Mouse (Mus musculus) kidney, adult 8-10 months (tissue): Measurements from ENCODE around the gene Astn1.

Source experiments
- DNase-seq, 2 experiments: peaks; one replicate each; pipeline ENCODE4 v3.0.0; 2022

Gene Astn1

GRCm38 (mm10) chr1:158361964-158362291, at the start of gene Astn1:
Astn1 (plus strand) TSS chr1:158362273.
- DNase-seq = no peak

DNA sequence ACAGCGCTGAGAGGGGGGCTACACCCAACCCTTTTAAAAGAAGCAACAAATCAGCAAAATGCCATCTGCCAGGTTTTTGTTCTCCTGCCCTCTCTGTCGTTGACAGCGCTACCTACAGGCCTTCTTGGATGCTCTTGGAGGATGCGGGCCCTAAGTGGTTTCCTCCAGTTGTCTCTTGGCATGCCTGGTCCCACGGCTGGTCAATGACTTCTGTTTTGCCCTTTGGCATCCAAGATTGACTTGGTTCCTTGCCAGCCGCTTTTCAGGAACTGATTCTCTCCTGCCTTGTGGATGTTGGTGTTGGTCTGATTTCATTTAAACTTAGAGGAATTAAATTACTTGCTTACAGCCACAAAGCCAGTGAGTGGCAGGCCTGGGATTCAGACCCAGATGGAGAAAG, 38.7 kb upstream of the Astn1 start:
- no peak for DNase-seq

DNA sequence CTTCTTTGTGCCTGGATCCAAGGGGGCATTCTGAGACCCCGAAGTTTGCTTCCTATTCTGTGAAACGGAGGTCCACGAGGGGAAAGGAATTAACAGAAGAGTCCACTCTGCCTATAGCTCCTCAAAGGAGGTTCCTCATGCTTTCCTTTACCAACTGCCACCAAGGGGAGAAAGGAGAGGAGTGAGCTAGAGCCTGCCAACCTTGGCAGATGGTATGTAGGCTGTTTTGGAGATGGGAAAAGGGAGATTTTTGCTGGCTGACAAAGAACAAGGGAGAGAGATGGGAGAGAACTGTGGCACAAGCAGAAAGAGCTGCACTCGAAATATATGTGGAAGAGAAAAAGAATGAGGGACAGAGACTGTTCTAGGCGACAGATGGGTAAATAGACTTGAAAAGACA, 33.9 kb upstream of the Astn1 start:
- no peak for DNase-seq

- no peak for DNase-seq
These were observed 33.2 kb upstream of the Astn1 start for GRCm38 (mm10) chr1:158328839-158329238.

DNA sequence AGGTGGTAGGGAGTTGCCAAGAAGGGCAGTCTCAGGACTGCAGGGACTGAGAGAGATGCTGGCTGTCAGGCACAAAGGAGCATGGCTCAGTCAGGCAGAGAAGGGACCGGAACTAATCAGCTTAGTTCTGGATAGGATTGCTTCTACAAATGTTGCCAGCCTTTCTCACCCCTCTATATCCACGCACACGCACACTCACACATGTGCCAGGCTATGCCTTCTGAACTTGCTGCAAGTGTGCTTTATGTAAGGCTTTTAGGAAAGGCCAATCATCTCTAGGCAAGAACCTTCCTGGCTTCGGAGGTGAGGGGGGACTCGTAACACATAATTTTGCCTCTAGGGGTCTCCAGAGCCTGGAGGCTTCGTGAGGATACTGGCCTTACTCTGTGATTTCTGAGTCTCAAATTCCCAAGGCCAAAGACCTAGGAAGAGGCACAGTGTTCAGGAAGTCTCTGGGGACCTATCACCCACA, 18.8 kb upstream of the Astn1 start:
- DNase-seq = no peak

DNA sequence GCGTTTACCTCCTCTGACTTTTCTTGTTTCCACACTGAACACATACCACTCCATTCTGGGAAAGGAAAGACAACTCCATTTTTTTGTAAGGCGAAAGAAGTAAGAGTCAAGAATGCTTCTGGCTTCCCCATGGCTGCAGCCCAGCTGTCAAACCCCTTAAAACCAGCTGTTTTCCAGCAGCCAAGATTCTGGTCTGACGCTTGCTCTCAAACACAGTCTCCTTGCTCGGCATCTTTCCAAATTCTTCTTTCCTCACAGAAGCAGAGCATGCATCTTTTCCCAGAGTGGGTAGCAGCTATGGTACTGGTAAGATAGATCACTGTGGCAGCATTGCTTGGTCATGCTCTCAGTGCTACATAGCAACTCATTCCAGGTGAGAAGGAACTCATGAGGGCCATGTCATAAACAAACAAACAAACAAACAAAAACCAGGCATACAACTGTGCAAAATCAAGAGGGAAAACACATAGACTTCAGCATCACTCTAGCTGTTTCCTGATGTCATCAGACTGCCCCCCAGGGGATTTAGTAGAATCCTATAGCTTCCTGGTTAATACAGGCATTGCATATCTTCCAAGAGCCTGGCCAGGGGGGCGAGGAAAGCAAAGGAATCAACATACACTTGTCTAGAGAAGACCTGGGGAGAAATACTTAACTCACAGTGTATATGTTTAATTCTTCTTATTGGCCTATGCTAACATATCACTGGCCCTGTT, 8.3 kb upstream of the Astn1 start:
- DNase-seq = no peak

- DNase-seq = peak; percentile 6 to 13
These were observed 6.7 kb upstream of the Astn1 start for GRCm38 (mm10) chr1:158355177-158356050.

- peak; percentile 61 to 74 for DNase-seq
These were observed 6.0 kb upstream of the Astn1 start, which contains the start of gene Brinp2 for GRCm38 (mm10) chr1:158356051-158356461. Brinp2 (minus strand) TSS chr1:158356326.

DNA sequence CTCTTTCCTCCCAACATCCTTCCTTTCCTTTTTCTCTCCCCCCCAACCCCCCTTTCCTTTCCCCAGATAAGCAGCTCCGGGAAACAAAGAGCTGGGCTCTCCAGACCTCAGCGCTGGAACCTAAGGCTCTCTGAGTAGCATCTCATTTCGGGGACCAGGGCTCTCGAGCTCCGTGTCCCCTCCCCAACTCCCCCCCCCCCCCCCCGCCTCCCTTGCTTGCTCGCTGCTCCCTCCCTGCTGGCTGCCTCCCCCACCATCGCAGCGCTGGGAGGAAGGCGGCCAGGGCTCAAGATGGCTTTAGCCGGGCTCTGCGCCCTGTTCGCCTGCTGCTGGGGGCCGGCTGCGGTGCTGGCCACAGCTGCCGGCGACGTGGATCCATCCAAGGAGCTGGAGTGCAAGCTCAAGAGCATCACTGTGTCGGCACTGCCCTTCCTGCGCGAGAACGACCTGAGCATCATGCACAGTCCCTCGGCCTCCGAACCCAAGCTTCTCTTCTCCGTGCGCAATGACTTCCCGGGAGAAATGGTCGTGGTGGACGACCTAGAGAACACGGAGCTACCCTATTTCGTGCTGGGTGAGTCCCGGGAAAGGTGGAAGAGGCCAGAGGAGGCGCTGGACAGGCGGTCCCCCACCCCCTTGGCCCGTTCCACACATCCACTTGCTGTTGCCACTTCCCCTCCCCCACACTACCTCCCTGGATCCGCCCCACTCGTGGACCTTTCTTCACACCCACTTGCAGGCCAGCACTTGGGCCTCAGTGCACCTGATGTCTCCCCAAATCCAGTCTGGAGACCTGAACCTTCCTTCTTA, 424 bp downstream of the Astn1 start:
- DNase-seq = no peak

DNA sequence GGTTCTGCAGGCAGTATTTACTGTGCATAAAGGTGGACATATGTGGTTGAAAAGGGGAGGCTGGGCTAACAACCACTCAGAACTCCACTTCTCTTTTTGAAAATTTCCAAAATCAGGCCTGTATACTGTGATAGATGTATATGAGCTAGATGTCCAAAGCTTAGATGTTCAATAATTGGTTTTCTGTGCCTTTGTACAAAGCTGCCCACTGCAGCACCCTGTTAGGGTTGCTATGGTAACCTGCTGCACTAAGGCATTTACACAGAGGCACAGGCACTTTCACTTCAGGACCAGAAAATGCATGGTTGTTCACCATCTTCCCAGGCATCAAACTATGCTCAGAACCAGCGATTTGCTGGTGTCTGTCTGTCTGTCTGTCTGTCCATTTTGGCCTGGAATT, 2.4 kb downstream of the Astn1 start:
- no peak for DNase-seq

GRCm38 (mm10) chr1:158382277-158382676, 20.2 kb downstream of the Astn1 start:
- DNase-seq = no peak

- DNase-seq = no peak
These were observed 21.1 kb downstream of the Astn1 start for GRCm38 (mm10) chr1:158383210-158383609.

DNA sequence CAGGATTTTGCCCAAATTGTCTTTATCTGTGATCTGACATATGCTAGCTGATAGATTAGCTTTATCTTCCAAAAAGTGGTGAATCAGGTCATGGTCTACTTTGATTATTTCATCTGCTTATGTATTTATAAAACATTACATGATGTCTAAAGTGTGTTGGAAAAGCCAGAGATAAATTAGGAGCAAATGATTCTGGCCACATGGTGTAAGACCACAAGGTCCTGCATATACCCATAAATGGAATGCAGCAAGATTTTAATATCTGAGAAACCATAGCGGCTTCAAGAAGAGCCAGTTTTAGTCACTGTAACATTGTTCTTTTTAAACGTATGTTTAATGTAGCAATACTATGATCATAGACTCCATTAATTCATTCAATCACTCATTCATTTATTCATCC, 23.2 kb downstream of the Astn1 start:
- no peak for DNase-seq

GRCm38 (mm10) chr1:158386781-158387180, 24.7 kb downstream of the Astn1 start:
- no peak for DNase-seq

- DNase-seq = no peak
These were observed 26.9 kb downstream of the Astn1 start for GRCm38 (mm10) chr1:158388995-158389394.

DNA sequence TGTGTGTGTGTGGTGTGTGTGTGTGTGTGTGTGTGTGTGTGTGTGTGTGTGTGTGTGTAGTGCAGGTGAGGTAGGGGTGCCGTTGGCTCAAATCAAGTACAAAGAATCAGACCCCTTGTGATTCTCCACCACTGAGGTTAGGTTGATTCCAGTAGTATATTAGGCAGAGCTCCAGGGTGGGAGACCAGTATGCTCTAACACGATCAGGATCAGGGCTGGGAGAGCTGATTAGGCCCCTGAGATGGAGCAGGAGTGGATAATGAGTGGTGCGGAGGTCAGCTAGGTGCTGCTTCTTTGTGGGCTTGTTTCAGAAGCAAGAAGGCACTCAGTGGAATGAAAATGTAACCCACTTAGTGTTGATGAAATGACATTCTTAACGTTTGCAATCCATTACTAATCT, 28.6 kb downstream of the Astn1 start:
- no peak for DNase-seq

DNA sequence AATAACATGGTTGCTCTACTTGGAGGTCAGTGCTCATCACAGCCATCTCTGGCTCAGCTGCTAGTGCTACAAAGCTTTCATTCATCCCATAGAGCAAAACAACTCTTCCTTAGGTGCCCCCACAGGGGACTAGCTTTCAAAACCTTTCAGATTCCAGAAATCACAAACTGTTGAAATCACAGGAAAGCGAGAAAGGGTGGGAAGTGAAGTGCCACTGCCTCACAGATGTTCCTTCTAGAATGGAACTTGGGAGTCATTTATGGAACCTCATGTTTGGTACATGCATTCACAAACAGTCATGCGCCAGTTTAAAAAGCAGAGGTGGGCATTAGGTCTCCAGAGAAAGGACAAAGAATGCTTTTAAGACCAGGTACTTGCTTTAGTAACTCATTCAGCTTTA, 35.0 kb downstream of the Astn1 start:
- DNase-seq = no peak

DNA sequence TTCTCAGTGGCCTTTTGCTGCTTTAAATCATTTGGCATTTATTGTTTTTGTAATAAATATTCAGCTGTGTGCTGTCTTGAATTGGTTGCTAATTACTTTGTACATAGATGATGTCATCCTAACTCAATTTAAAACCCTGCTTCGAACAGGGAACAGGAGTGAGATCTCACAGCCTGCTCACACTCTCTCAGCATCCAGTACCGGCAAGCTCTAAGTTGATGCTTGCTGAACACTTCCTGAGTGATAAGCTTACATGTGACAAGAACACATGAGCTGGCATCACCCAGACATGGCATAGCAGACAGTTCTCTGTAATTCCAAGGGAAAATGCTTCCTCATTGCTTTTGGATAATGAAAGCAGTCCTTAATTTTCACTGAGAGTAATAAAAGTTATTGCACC, 38.8 kb downstream of the Astn1 start:
- no peak for DNase-seq

- no peak for DNase-seq
These were observed 44.1 kb downstream of the Astn1 start for GRCm38 (mm10) chr1:158405899-158406769.

DNA sequence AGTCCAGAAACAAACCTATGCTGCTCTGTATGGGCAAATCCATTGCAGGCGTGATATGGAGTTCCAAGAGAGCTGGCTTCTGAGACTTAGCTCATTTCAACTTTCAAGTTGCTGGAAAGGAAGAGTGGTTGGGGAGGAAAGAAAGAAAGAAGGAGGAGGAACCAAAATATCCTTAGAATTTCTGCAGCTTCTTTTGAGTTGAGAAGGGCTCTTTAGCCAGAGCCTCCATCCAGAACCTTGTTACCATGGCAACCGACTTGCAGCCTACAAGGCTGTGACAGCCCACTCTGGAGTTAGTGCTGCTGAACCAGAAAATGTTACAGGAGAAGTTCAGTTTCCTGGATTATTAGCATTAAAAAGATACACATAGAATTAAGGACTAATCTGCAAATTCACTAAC, 46.1 kb downstream of the Astn1 start:
- DNase-seq = no peak

DNA sequence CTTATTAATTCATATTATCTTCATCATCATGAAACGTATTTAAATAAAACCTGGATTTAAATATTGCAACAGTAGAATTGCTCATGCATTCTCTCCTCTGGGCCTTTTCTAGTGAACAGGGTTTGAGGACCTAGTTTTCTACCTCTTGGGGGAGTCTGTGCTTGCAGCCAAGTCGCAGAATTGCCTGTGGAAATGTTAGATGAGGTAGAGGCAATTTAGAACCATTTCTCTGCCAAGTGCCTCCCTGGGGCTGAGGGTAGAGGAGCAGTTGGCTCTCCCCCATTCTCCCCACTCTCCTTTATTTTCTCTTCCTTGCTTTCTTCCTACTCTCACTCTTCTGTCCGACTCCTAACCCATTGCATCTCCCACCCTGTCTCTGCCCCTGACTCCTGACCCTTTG, 49.1 kb downstream of the Astn1 start:
- DNase-seq = no peak

DNA sequence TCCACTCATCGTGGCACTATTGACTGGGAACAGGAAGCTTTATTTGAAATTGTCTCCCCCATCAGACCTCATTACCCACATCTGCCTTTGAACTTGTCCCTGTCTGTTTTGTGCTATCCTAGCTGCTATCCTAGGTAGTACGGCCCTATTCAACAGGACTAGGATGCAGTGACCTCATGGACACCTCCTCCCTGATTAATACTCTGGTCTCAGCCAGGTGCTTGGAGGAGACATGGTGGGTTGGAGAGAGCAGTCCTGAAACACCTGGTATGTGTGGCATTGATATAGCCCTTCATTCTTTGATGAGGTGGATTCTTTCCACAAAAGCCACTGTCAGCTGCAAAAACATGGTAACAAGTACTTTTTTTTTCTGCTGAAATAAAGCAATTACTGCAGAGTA, 52.1 kb downstream of the Astn1 start:
- no peak for DNase-seq
